Mouse (Mus musculus): ENCODE measurements around the gene Slc30a1. TPM values are rescaled to one million over a fixed set of nuclear protein-coding genes. Genes with fewer than 3 reads are reported as not detected.

Gene Slc30a1
- total and polyA plus RNA-seq, 2 experiments from 2014 or later = 4.9 to 32.4 TPM

- Histone ChIP-seq H3K27ac (ENCODE audit: low read depth, low read length) (no peak overlapping the region), H3K36me3 (ENCODE audit: insufficient read depth) (no peaks in the 10 kb centered on the region), H3K9ac (no peak overlapping the region), H3K9me3 (ENCODE audit: low read length) (no peaks in the 10 kb centered on the region), H3K4me3 (ENCODE audit: low read depth, low read length) (no peak overlapping the region), H3K4me1 (ENCODE audit: insufficient read depth) (no peaks in the 10 kb centered on the region), H3K27me3 (ENCODE audit: insufficient read depth, low read length) (no peaks in the 10 kb centered on the region), H3K4me2 (ENCODE audit: low read depth) (no peak overlapping the region)
- DNase-seq (no peak), ATAC-seq (no peak)
- no peak for TF ChIP-seq CTCF (IDR thresholded peaks at IDR 0.05; ENCODE audit: low read depth)
- WGBS = 76% methylated on average over 3 of the region's 3 CpGs
These were observed 20.1 kb downstream of the Slc30a1 start for GRCm38 (mm10) chr1:191926681-191927080.

GRCm38 (mm10) chr1:191928345-191928744 lies 21.8 kb downstream of the Slc30a1 start:
- no peaks in the 10 kb centered on the region for H3K4me1 ChIP-seq (ENCODE audit: insufficient read depth)
- H3K4me3 ChIP-seq (ENCODE audit: low read depth, low read length) = no peak overlapping the region
- ATAC-seq (no peak), DNase-seq (no peak)
- WGBS = 84% methylated on average over 7 of the region's 7 CpGs
- H3K27me3 ChIP-seq (ENCODE audit: insufficient read depth, low read length) = peaks cover 3% of the 10 kb centered on the region; the same call in 1 of the 2 replicates
- no peak for TF ChIP-seq CTCF (IDR thresholded peaks at IDR 0.05; ENCODE audit: low read depth)
- no peaks in the 10 kb centered on the region for H3K9me3 ChIP-seq (ENCODE audit: low read length)
- no peaks in the 10 kb centered on the region for H3K36me3 ChIP-seq (ENCODE audit: insufficient read depth)
- H3K9ac ChIP-seq = no peak overlapping the region
- no peak overlapping the region for H3K4me2 ChIP-seq (ENCODE audit: low read depth)
- no peak overlapping the region for H3K27ac ChIP-seq (ENCODE audit: low read depth, low read length)

DNA sequence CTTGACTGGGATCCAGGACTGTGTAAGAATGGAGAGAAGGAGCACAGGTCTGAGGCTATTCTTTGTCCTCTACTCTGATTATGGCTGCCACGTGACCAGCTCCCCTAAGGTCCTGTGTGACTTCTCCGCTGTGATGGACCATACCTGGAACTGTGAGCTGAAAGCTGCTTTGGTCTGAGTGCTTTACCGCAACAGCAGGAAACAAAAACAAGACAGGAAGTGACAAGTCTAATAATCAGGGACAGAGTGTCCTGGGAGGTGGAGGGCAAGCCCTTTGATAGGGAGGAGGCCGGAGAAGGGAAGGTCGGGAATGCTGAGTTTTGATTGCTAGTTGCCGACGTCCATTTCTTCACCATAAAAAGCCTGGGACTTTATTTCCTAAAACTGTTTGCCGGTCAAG lies 22.5 kb downstream of the Slc30a1 start:
- no peak overlapping the region for H3K27ac ChIP-seq (ENCODE audit: low read depth, low read length)
- H3K4me2 ChIP-seq (ENCODE audit: low read depth) = no peak overlapping the region
- no peak overlapping the region for H3K9ac ChIP-seq
- H3K4me1 ChIP-seq (ENCODE audit: insufficient read depth) = no peaks in the 10 kb centered on the region
- H3K36me3 ChIP-seq (ENCODE audit: insufficient read depth) = no peaks in the 10 kb centered on the region
- no peak overlapping the region for H3K4me3 ChIP-seq (ENCODE audit: low read depth, low read length)
- H3K27me3 ChIP-seq (ENCODE audit: insufficient read depth, low read length) = peaks cover 3% of the 10 kb centered on the region; the same call in 1 of the 2 replicates
- WGBS = 86% methylated on average over 8 of the region's 8 CpGs
- DNase-seq = no peak
- TF ChIP-seq CTCF (IDR thresholded peaks at IDR 0.05; ENCODE audit: low read depth) = no peak
- no peak for ATAC-seq
- no peaks in the 10 kb centered on the region for H3K9me3 ChIP-seq (ENCODE audit: low read length)

DNA sequence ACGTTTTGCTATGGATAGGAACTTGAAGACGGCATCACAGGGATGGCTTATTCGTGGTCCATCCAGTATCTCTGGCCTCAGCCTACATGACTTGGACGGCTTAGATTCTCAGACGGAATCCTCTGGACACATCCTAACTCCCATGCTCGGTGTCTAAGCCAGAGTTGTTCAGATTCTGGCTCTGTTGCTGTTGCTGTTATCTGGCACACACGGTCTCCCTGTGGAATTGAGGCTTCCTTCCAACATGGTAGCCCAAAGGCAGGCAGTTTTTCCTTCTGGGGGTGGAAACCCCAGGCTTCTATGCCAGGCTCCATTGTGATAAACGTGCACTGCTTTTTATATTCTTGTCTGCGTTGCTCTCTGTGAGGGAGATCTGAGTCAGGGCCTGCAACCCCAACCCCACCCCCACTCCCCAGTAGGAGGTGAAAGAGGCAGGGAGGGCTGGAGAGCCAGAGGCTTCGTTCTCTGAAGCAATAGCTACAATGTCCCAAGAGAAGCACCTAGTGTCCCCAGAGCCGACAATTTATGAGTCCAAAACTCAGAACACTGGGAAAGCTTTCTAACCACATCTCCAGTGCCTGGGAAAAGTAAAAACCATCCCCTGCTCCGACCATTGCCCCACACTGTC lies 23.4 kb downstream of the Slc30a1 start:
- WGBS = 60% methylated on average over 12 of the region's 12 CpGs
- DNase-seq = no peak
- no peak for TF ChIP-seq CTCF (IDR thresholded peaks at IDR 0.05; ENCODE audit: low read depth)

DNA sequence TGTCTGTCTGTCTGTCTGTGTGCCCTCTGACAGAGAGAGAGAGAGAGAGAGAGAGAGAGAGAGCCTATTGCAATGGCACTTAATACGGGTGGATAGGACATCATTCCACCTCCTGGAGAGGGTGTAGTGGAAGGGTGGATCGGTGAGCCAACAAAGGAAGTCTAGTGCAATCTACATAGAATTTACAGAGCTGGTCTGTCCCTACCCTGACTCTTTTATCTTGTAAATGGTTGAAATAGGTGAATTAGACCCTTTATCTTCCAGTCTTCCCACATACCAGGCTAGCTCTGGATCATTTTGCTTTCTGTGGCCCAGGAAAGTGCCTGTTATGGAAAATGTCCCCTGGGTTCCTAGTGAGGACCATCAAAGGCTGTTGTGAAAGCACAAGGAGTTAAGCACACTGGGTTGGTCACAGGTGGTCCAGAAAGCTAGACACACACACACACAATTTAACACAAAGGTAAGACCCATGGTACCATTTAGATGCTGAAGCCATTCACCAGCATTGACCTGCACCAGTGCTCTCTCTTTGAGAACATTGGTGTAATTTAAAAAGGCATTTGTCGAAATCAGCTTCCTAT lies 24.0 kb downstream of the Slc30a1 start:
- 75% methylated on average over 3 of the region's 3 CpGs for WGBS
- no peaks in the 10 kb centered on the region for H3K36me3 ChIP-seq (ENCODE audit: insufficient read depth)
- no peak for TF ChIP-seq CTCF (IDR thresholded peaks at IDR 0.05; ENCODE audit: low read depth)

More for the DNA sequence above, 23.4 kb downstream of the Slc30a1 start:
- no peaks in the 10 kb centered on the region for H3K4me1 ChIP-seq (ENCODE audit: insufficient read depth)
- H3K9ac ChIP-seq = no peak overlapping the region
- no peak for ATAC-seq
- no peaks in the 10 kb centered on the region for H3K9me3 ChIP-seq (ENCODE audit: low read length)
- H3K4me2 ChIP-seq (ENCODE audit: low read depth) = no peak overlapping the region
- no peak overlapping the region for H3K27ac ChIP-seq (ENCODE audit: low read depth, low read length)
- H3K36me3 ChIP-seq (ENCODE audit: insufficient read depth) = no peaks in the 10 kb centered on the region
- H3K4me3 ChIP-seq (ENCODE audit: low read depth, low read length) = no peak overlapping the region
- peaks cover 3% of the 10 kb centered on the region; the same call in 1 of the 2 replicates for H3K27me3 ChIP-seq (ENCODE audit: insufficient read depth, low read length)

GRCm38 (mm10) chr1:191932286-191932985 lies 25.9 kb downstream of the Slc30a1 start:
- H3K4me2 ChIP-seq (ENCODE audit: low read depth) = no peak overlapping the region
- H3K9me3 ChIP-seq (ENCODE audit: low read length) = no peaks in the 10 kb centered on the region
- no peaks in the 10 kb centered on the region for H3K4me1 ChIP-seq (ENCODE audit: insufficient read depth)
- no peaks in the 10 kb centered on the region for H3K36me3 ChIP-seq (ENCODE audit: insufficient read depth)
- ATAC-seq (no peak), DNase-seq (no peak)
- H3K9ac ChIP-seq = no peak overlapping the region
- H3K27ac ChIP-seq (ENCODE audit: low read depth, low read length) = no peak overlapping the region
- TF ChIP-seq CTCF (IDR thresholded peaks at IDR 0.05; ENCODE audit: low read depth) = no peak
- peaks cover 3% of the 10 kb centered on the region; the same call in 1 of the 2 replicates for H3K27me3 ChIP-seq (ENCODE audit: insufficient read depth, low read length)
- no peak overlapping the region for H3K4me3 ChIP-seq (ENCODE audit: low read depth, low read length)
- 79% methylated on average over 8 of the region's 8 CpGs for WGBS

More for the DNA sequence above, 24.0 kb downstream of the Slc30a1 start:
- no peak overlapping the region for H3K27ac ChIP-seq (ENCODE audit: low read depth, low read length)
- no peaks in the 10 kb centered on the region for H3K4me1 ChIP-seq (ENCODE audit: insufficient read depth)
- DNase-seq = no peak
- no peak overlapping the region for H3K9ac ChIP-seq
- no peak overlapping the region for H3K4me2 ChIP-seq (ENCODE audit: low read depth)
- ATAC-seq = no peak
- no peaks in the 10 kb centered on the region for H3K9me3 ChIP-seq (ENCODE audit: low read length)
- no peak overlapping the region for H3K4me3 ChIP-seq (ENCODE audit: low read depth, low read length)
- H3K27me3 ChIP-seq (ENCODE audit: insufficient read depth, low read length) = peaks cover 3% of the 10 kb centered on the region; the same call in 1 of the 2 replicates

Data from forebrain, postnatal 0 days (tissue).